Mouse (Mus musculus) myocyte (in vitro differentiated cells): ENCODE results near the gene Cdca8. TPM values are rescaled to one million over a fixed set of nuclear protein-coding genes. Genes with fewer than 3 reads are reported as not detected.

Source experiments
- H3K27me3 ChIP-seq: one replicate; pipeline ENCODE4 v1.6.1; 2011; ENCODE audit not compliant: control insufficient read depth, insufficient read depth, insufficient read length
- H3K36me3 ChIP-seq: one replicate; pipeline ENCODE4 v1.6.1; 2011; ENCODE audit not compliant: control insufficient read depth, insufficient read depth
- H3K4me2 ChIP-seq: one replicate; pipeline ENCODE4 v1.6.1; 2011; ENCODE audit warnings: low read depth, control low read depth
- H3K4me3 ChIP-seq: one replicate; pipeline ENCODE4 v1.5.1; 2011; ENCODE audit warnings: mild to moderate bottlenecking, control low read depth, moderate library complexity
- H3K79me2 ChIP-seq: one replicate; pipeline ENCODE4 v1.6.1; 2011; ENCODE audit not compliant: control insufficient read depth, insufficient read depth
- H3ac ChIP-seq: one replicate; pipeline ENCODE4 v1.6.1; 2011; ENCODE audit not compliant: control insufficient read depth, insufficient read length
- CEBPB ChIP-seq: IDR thresholded peaks from 2 replicates; pipeline ENCODE4 v1.6.1; 2011; ENCODE audit warnings: mild to moderate bottlenecking, moderate library complexity; ENCODE audit not compliant: poor library complexity, insufficient read depth, severe bottlenecking
- E2F4 ChIP-seq: IDR thresholded peaks from one replicate; pipeline ENCODE4 v1.6.1; 2011; ENCODE audit warnings: mild to moderate bottlenecking, control low read depth, moderate library complexity; ENCODE audit not compliant: insufficient read depth
- MAX ChIP-seq: IDR thresholded peaks from one replicate; pipeline ENCODE4 v1.6.1; 2011; ENCODE audit warnings: low read depth, mild to moderate bottlenecking, control low read depth
- MYOD1 ChIP-seq, 3 experiments: IDR thresholded peaks; one replicate each; pipeline ENCODE4 v1.6.1; 2011; ENCODE audit warnings: control low read depth in 2 of 3, low read depth in 2 of 3, mild to moderate bottlenecking in 2 of 3, moderate library complexity in 1 of 3; ENCODE audit not compliant: insufficient read length in 2 of 3, control insufficient read depth in 1 of 3
- MYOG ChIP-seq, 3 experiments: IDR thresholded peaks; one replicate each; pipeline ENCODE4 v1.6.1; 2011; ENCODE audit warnings: control low read depth in 2 of 3, low read depth in 2 of 3, mild to moderate bottlenecking in 2 of 3; ENCODE audit not compliant: insufficient read length in 2 of 3, control insufficient read depth in 1 of 3, insufficient read depth in 1 of 3
- POLR2A ChIP-seq: IDR thresholded peaks from one replicate; pipeline ENCODE4 v1.6.1; 2011; ENCODE audit warnings: low read depth, mild to moderate bottlenecking, control low read depth, moderate library complexity; ENCODE audit not compliant: insufficient read length
- POLR2AphosphoS2 ChIP-seq: IDR thresholded peaks from one replicate; pipeline ENCODE4 v1.6.1; 2011; ENCODE audit warnings: low read depth, control low read depth; ENCODE audit not compliant: insufficient read length
- REST ChIP-seq: IDR thresholded peaks from one replicate; pipeline ENCODE4 v1.6.1; 2011; ENCODE audit warnings: mild to moderate bottlenecking, control low read depth, moderate library complexity; ENCODE audit not compliant: insufficient read depth, insufficient read length
- SRF ChIP-seq: IDR thresholded peaks from one replicate; pipeline ENCODE4 v1.6.1; 2011; ENCODE audit warnings: low read depth; ENCODE audit not compliant: control insufficient read depth, insufficient read length
- TCF12 ChIP-seq: IDR thresholded peaks from one replicate; pipeline ENCODE4 v1.6.1; 2011; ENCODE audit warnings: mild to moderate bottlenecking, control low read depth; ENCODE audit not compliant: poor library complexity, insufficient read depth, severe bottlenecking
- TCF3 ChIP-seq: IDR thresholded peaks from one replicate; pipeline ENCODE4 v1.6.1; 2011; ENCODE audit warnings: low read depth, control low read depth; ENCODE audit not compliant: insufficient read length
- USF1 ChIP-seq: IDR thresholded peaks from one replicate; pipeline ENCODE4 v1.6.1; 2011; ENCODE audit warnings: low read depth, mild to moderate bottlenecking, control low read depth, moderate library complexity
- polyA plus RNA-seq: library from polyadenylated mRNA; unstranded; fragments of >200 nt; fragmentation: generic; extraction: Trizol; gene quantifications from one replicate; pipeline ENCODE4 v1.2.1, GENCODE M21; 2012; ENCODE audit warnings: missing spikeins

Gene Cdca8
- polyA plus RNA-seq, 1 experiment, result 45.9 TPM

GRCm38 (mm10) chr4:124872719-124873118, 66.4 kb downstream of the Cdca8 start:
- Histone ChIP-seq H3K36me3 (no peaks in the 10 kb centered on the region), H3K27me3 (no peaks in the 10 kb centered on the region), H3K4me2 (no peak overlapping the region), H3K4me3 (no peak overlapping the region), H3K79me2 (no peaks in the 10 kb centered on the region), H3ac (no peak overlapping the region)
- TF ChIP-seq CEBPB (no peak), MYOG (IDR thresholded peaks at IDR 0.05; ENCODE audit: control insufficient read depth in 1 of 3, insufficient read depth in 1 of 3, insufficient read length in 2 of 3, low read depth in 2 of 3) (no peak), REST (no peak), POLR2A (no peak), E2F4 (no peak), POLR2AphosphoS2 (no peak), USF1 (no peak), MAX (no peak), SRF (no peak), TCF3 (no peak), MYOD1 (IDR thresholded peaks at IDR 0.05; ENCODE audit: control insufficient read depth in 1 of 3, insufficient read length in 2 of 3, low read depth in 2 of 3) (no peak), TCF12 (no peak)

Other genes with a start within 250 kb of the Cdca8 start
- gene Utp11, start 245.7 kb downstream of the Cdca8 start, polyA plus RNA-seq, result 36.2 TPM
- 110 TPM for gene Fhl3, start 238.6 kb downstream of the Cdca8 start, polyA plus RNA-seq
- gene Sf3a3, start 224.5 kb downstream of the Cdca8 start, polyA plus RNA-seq, result 41.6 TPM
- 25.1 TPM for gene Inpp5b, start 197.5 kb downstream of the Cdca8 start, polyA plus RNA-seq
- 12.9 TPM for gene Mtf1, start 137.2 kb downstream of the Cdca8 start, polyA plus RNA-seq
- gene Yrdc, start 88.6 kb downstream of the Cdca8 start, polyA plus RNA-seq, result 36.5 TPM
- 82.5 TPM for gene 1110065P20Rik, start 88.1 kb downstream of the Cdca8 start, polyA plus RNA-seq
- gene Maneal, start 77.1 kb downstream of the Cdca8 start, polyA plus RNA-seq, result not detected
- gene Epha10, start 58.4 kb downstream of the Cdca8 start, polyA plus RNA-seq, result not detected
- 4.5 TPM for gene 9930104L06Rik, start 2.3 kb downstream of the Cdca8 start, polyA plus RNA-seq
- 0.02 TPM for gene Rspo1, start 47.1 kb upstream of the Cdca8 start, polyA plus RNA-seq
- gene Gnl2, start 77.3 kb upstream of the Cdca8 start, polyA plus RNA-seq, result 27.0 TPM
- gene Dnali1, start 126.4 kb upstream of the Cdca8 start, polyA plus RNA-seq, result 0.14 TPM
- 14.3 TPM for gene Snip1, start 127.4 kb upstream of the Cdca8 start, polyA plus RNA-seq
- gene Meaf6, start 145.8 kb upstream of the Cdca8 start, polyA plus RNA-seq, result 19.3 TPM
- 5.9 TPM for gene Zc3h12a, start 188.5 kb upstream of the Cdca8 start, polyA plus RNA-seq